Mouse (Mus musculus): Measurements from ENCODE around the gene Sun2. TPM values are rescaled to one million over a fixed set of nuclear protein-coding genes. Genes with fewer than 3 reads are reported as not detected.
A peak's percentile ranks its signal among the peaks of the same experiment; 100 is the strongest.

The Sun2 gene
- polyA plus RNA-seq (2014; fragmentation: Nextera tagmentation; extraction: Ambion mirVana), result 7.5 and 8.6 TPM in 2 replicates

DNA sequence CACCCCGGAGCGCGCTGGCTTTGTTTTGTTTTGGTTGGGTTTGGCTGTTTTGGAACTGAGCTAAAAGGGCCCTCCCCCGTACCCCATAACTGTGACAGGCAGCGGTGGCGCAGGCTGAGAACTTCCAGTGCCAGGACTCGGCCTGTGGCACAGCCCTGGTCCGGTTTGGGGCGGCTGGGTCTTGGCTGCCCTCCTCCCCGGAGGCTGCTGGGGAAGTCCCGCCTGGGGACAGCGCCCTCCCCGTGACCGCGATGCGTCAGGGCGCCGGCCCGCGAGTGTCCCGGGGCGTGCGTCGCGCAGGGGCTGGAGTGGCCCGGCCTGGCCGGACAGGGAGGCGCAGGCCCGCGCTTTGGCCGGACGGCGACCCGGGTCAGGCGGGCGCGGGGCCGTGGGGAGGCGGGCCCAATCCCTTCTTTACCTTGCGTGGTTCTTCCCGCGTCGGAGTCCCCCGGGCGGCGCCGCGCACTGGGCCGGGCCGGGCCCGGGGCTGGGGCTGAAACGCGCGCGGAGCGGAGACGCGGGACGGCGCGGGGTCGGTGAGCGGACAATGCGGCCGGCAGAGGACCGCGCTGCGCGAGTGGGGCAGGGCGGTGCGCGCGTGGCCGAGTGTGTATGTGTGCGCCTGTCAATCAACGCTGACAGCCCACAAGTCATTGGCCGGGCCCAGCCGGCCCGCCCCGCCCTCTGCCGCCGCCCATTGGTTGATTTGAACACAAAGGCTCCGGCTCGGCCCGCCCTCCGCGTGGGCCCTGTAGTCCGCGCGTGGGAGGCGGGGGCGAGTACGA is at the start of gene Sun2:
Sun2 (minus strand) TSS at position 616 of the 785 bp plus-strand sequence.
- peak; percentile 92 for DNase-seq
- under 1% methylated on average over 93 of the region's 93 CpGs for WGBS
- Histone ChIP-seq H3K27me3 (ENCODE audit: insufficient read depth, low read length) (no peaks in the 10 kb centered on the region), H3K9me3 (ENCODE audit: low read depth, low read length) (no peaks in the 10 kb centered on the region), H3K36me3 (ENCODE audit: insufficient read depth) (peaks cover 26% of the 10 kb centered on the region), H3K4me2 (peak within 1 kb of the TSS; percentile 75), H3K4me3 (ENCODE audit: low read depth, low read length) (peak within 1 kb of the TSS; percentile 98), H3K4me1 (ENCODE audit: insufficient read depth) (peaks cover 11% of the 10 kb centered on the region), H3K9ac (peak within 1 kb of the TSS; percentile 90), H3K27ac (ENCODE audit: low read depth) (peak within 1 kb of the TSS; percentile 64)
- peak; percentile 93 for ATAC-seq (ENCODE audit: insufficient read depth)
- no peak for TF ChIP-seq CTCF (IDR thresholded peaks at IDR 0.05; ENCODE audit: low read depth)

DNA sequence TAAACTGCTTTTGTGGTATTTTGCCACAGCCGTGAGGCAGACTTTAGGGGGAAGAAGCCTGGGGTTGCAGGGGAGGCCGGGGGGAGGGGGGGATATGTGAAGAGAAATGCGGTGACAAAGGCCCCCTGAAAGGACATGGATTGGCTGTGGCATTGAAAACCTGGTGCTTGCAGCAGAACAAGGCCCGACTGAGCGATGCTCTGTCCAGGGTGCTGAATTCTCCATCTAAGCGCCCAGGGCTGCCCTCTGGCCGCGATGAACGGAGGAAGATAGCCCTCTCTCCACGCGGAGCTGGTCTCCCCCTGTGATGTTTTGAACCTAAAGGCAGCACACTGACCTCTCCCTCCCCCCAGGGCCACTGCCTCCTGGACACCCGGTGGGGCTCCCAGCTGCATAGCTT is 49.2 kb upstream of the Sun2 start:
- Histone ChIP-seq H3K4me3 (ENCODE audit: low read depth, low read length) (no peak overlapping the region), H3K9me3 (ENCODE audit: low read depth, low read length) (no peaks in the 10 kb centered on the region), H3K27ac (ENCODE audit: low read depth) (no peak overlapping the region), H3K9ac (no peak overlapping the region), H3K4me2 (no peak overlapping the region), H3K4me1 (ENCODE audit: insufficient read depth) (no peaks in the 10 kb centered on the region), H3K27me3 (ENCODE audit: insufficient read depth, low read length) (no peaks in the 10 kb centered on the region; the same call in 1 of the 2 replicates), H3K36me3 (ENCODE audit: insufficient read depth) (no peaks in the 10 kb centered on the region)
- DNase-seq, result peak; percentile 92
- TF ChIP-seq CTCF (IDR thresholded peaks at IDR 0.05; ENCODE audit: low read depth), result peak; percentile 26; the same call in 1 of the 2 replicates
- ATAC-seq (ENCODE audit: insufficient read depth), result no peak
- WGBS, result 3% methylated on average over 12 of the region's 12 CpGs

GRCm38 (mm10) chr15:79790905-79791304 is 48.6 kb upstream of the Sun2 start:
- ATAC-seq (ENCODE audit: insufficient read depth) (no peak), DNase-seq (no peak)
- no peaks in the 10 kb centered on the region; the same call in 1 of the 2 replicates for H3K27me3 ChIP-seq (ENCODE audit: insufficient read depth, low read length)
- no peak for TF ChIP-seq CTCF (IDR thresholded peaks at IDR 0.05; ENCODE audit: low read depth)
- H3K4me3 ChIP-seq (ENCODE audit: low read depth, low read length), result no peak overlapping the region
- no peak overlapping the region for H3K27ac ChIP-seq (ENCODE audit: low read depth)
- no peaks in the 10 kb centered on the region for H3K36me3 ChIP-seq (ENCODE audit: insufficient read depth)
- no peaks in the 10 kb centered on the region for H3K9me3 ChIP-seq (ENCODE audit: low read depth, low read length)
- H3K4me1 ChIP-seq (ENCODE audit: insufficient read depth), result no peaks in the 10 kb centered on the region
- H3K4me2 ChIP-seq, result no peak overlapping the region
- no peak overlapping the region for H3K9ac ChIP-seq
- WGBS, result 80% methylated on average over 6 of the region's 6 CpGs

DNA sequence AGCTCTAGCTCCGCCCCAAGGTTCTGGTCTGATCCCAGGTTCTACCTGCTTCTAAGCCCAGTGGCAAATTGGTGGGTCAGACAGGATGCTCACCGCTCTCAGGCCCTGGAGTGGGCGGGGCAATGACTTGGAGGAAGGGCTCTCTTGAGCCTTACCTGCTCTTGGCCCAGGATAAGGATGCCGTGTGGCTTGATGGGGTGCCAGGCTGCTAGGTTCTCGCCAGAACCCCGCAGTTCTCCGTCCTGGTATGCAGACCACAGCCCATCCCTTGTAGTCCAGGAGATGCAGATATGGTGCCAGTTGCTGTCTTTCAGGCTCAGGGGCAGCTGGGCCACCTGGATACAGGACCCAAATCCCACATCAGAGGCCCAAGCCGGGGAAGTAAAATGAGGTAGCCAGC is 47.8 kb upstream of the Sun2 start:
- Histone ChIP-seq H3K9ac (no peak overlapping the region), H3K36me3 (ENCODE audit: insufficient read depth) (no peaks in the 10 kb centered on the region), H3K4me1 (ENCODE audit: insufficient read depth) (no peaks in the 10 kb centered on the region), H3K4me2 (no peak overlapping the region), H3K27ac (ENCODE audit: low read depth) (no peak overlapping the region), H3K9me3 (ENCODE audit: low read depth, low read length) (no peaks in the 10 kb centered on the region), H3K4me3 (ENCODE audit: low read depth, low read length) (no peak overlapping the region), H3K27me3 (ENCODE audit: insufficient read depth, low read length) (no peaks in the 10 kb centered on the region; the same call in 1 of the 2 replicates)
- 48% methylated on average over 8 of the region's 8 CpGs for WGBS
- DNase-seq, result no peak
- no peak for TF ChIP-seq CTCF (IDR thresholded peaks at IDR 0.05; ENCODE audit: low read depth)
- ATAC-seq (ENCODE audit: insufficient read depth), result no peak

- H3K9ac ChIP-seq, result no peak overlapping the region
- ATAC-seq (ENCODE audit: insufficient read depth) (no peak), DNase-seq (no peak)
- no peaks in the 10 kb centered on the region for H3K36me3 ChIP-seq (ENCODE audit: insufficient read depth)
- no peaks in the 10 kb centered on the region for H3K9me3 ChIP-seq (ENCODE audit: low read depth, low read length)
- no peaks in the 10 kb centered on the region for H3K4me1 ChIP-seq (ENCODE audit: insufficient read depth)
- no peak for TF ChIP-seq CTCF (IDR thresholded peaks at IDR 0.05; ENCODE audit: low read depth)
- H3K27ac ChIP-seq (ENCODE audit: low read depth), result no peak overlapping the region
- no peaks in the 10 kb centered on the region for H3K27me3 ChIP-seq (ENCODE audit: insufficient read depth, low read length)
- no peak overlapping the region for H3K4me3 ChIP-seq (ENCODE audit: low read depth, low read length)
- H3K4me2 ChIP-seq, result no peak overlapping the region
- WGBS, result 41% methylated on average over 8 of the region's 8 CpGs
Measured at GRCm38 (mm10) chr15:79787815-79788214, 45.5 kb upstream of the Sun2 start.

DNA sequence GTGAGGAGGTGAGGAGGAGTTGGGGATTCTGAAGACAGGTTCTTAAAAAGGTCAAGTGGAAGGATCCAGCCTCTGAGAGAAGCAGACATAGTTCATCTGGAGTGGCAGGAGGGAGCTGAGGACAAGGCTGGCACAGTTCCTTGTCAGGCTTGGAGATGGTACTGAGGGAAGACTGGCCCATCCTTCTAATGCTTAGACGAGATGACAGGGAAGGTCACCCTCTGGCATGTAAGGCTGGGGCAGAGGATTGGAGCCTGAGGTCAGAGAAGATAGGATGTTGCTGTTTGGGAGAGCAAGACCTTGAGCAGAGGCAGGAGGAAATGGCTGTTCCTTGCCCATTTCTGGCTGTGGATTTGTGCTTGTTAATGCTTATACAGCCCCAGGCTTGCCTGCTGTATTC is 42.7 kb upstream of the Sun2 start:
- no peaks in the 10 kb centered on the region for H3K27me3 ChIP-seq (ENCODE audit: insufficient read depth, low read length)
- ATAC-seq (ENCODE audit: insufficient read depth), result no peak
- no peak for TF ChIP-seq CTCF (IDR thresholded peaks at IDR 0.05; ENCODE audit: low read depth)
- H3K9me3 ChIP-seq (ENCODE audit: low read depth, low read length), result no peaks in the 10 kb centered on the region
- H3K36me3 ChIP-seq (ENCODE audit: insufficient read depth), result no peaks in the 10 kb centered on the region
- no peak overlapping the region for H3K4me2 ChIP-seq
- H3K9ac ChIP-seq, result no peak overlapping the region
- no peak for DNase-seq
- no peak overlapping the region for H3K27ac ChIP-seq (ENCODE audit: low read depth)
- 45% methylated on average over 1 of the region's 1 CpGs for WGBS
- no peak overlapping the region for H3K4me3 ChIP-seq (ENCODE audit: low read depth, low read length)
- no peaks in the 10 kb centered on the region for H3K4me1 ChIP-seq (ENCODE audit: insufficient read depth)

GRCm38 (mm10) chr15:79777749-79778148 is 35.4 kb upstream of the Sun2 start, which contains the start of gene Dnal4:
Dnal4 (minus strand) TSS chr15:79777849.
- Histone ChIP-seq H3K4me1 (ENCODE audit: insufficient read depth) (peaks cover 6% of the 10 kb centered on the region; the same call in 1 of the 2 replicates), H3K27me3 (ENCODE audit: insufficient read depth, low read length) (no peaks in the 10 kb centered on the region), H3K9ac (no peak within 1 kb of the TSS), H3K9me3 (ENCODE audit: low read depth, low read length) (no peaks in the 10 kb centered on the region), H3K27ac (ENCODE audit: low read depth) (no peak within 1 kb of the TSS), H3K36me3 (ENCODE audit: insufficient read depth) (no peaks in the 10 kb centered on the region), H3K4me2 (no peak within 1 kb of the TSS), H3K4me3 (ENCODE audit: low read depth, low read length) (no peak within 1 kb of the TSS)
- DNase-seq (no peak), ATAC-seq (ENCODE audit: insufficient read depth) (no peak)
- TF ChIP-seq CTCF (IDR thresholded peaks at IDR 0.05; ENCODE audit: low read depth), result no peak
